In the genomic region with DNA sequence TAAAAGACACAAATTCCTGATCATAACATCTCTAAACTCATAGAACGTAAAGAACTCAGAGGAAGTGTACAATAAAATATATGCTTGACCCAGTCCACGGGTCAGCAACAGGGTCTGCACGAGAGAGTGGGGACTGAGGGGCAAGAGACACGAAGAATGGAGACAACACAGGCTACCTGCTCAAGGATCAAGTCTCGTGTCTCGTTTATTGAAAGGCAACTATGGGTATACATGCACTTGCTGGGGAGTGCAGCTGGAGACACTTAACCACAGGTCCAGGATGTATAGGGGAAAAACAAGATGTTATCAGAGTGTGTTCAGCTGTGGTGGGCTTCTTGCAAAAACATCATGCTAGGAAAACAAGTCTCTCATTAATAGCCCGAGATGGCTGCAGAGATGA, we compare ENCODE assay signal across 15 mouse cellular contexts. TPM values are rescaled to one million over a fixed set of nuclear protein-coding genes. Genes with fewer than 3 reads are reported as not detected.
DNase-seq lines count a peak whose midpoint lies in the region; TF ChIP-seq lines count a peak whose summit lies in the region.
"Not testable (repeated sequence)": the region's sequence is repeated elsewhere in the genome, so short reads cannot be mapped to it uniquely, and the experiment has no call there.
"Had no signal": no experiment of that assay in that cellular context is flagged by ENCODE, and none has a peak within 500 bp of the region (broad histone marks: within the 10 kb centered on the region; RNA-seq: fewer than 3 reads in every experiment).

No protein-coding gene starts in this region.

- H3K27ac ChIP-seq in thymus, adult 2 months (ENCODE audit: control insufficient read depth, insufficient read depth, low read length): peak overlapping the region; percentile 94

- peaks cover 23% of the 10 kb centered on the region for H3K4me1 ChIP-seq in thymus, adult 2 months (replicated peaks; ENCODE audit: control insufficient read depth, insufficient read depth, low read length)

- H3K4me3 ChIP-seq in thymus, adult 2 months (ENCODE audit: control insufficient read depth, insufficient read depth, low read length): not testable (repeated sequence)

- H3K36me3 ChIP-seq in thymus, adult 2 months (ENCODE audit: control insufficient read depth, insufficient read depth, low read length): not testable (repeated sequence)

- not testable (repeated sequence) for H3K27me3 ChIP-seq in thymus, adult 2 months (ENCODE audit: control insufficient read depth, insufficient read depth, low read length)

- TF ChIP-seq CTCF in thymus, adult 2 months (IDR thresholded peaks at IDR 0.05; ENCODE audit: borderline replicate concordance, control insufficient read depth, extremely low read depth, insufficient read depth, low read length, poor library complexity): not testable (repeated sequence)

- WGBS in thymus, adult 2 months: 19% methylated on average over 7 of the region's 7 CpGs

- DNase-seq in heart, adult 11 months: peak; percentile 41
- DNase-seq in thymus, adult 2 months: peak; percentile 35
- peak; percentile 28 to 46 for DNase-seq in thymus, postnatal 10 days (ENCODE audit: low spot score in 2 of 2)
- DNase-seq in thymus, postnatal 25 days: peak; percentile 52
- DNase-seq in thymus, postnatal 4 days: peak; percentile 52

- TF ChIP-seq POLR2A in thymus, adult 2 months (IDR thresholded peaks at IDR 0.05; ENCODE audit: control insufficient read depth, extremely low read depth, insufficient read depth, low read length, poor library complexity): not testable (repeated sequence)

RNA-seq across cellular contexts. Expression of gene Rgsl1, which starts 8.8 kb away (rescaled TPM):
- polyA plus RNA-seq in thymus, adult 2 months (2012; rRNA removed): 0.36 and 0.41 TPM in 2 replicates
- polyA plus RNA-seq: activated CD4-positive, CD25-positive, alpha-beta regulatory T cell, adult 4 months; C2C12; forebrain, embryonic 11.5 days had no signal

RNA-seq across cellular contexts. Expression of gene Teddm1b, which starts 21.4 kb away (rescaled TPM):
- 0.19 and 0.26 TPM in 2 replicates for polyA plus RNA-seq in thymus, adult 2 months (2012; rRNA removed)
- polyA plus RNA-seq: cerebellum, adult 2 months; cortical plate, adult 2 months had no signal

RNA-seq across cellular contexts. Expression of gene Teddm1a, which starts 38.8 kb away (rescaled TPM):
- not detected in 2 replicates for polyA plus RNA-seq in thymus, adult 2 months (2012; rRNA removed)
- polyA plus RNA-seq: C2C12; cerebellum, adult 2 months; cortical plate, adult 2 months; embryonic facial prominence, embryonic 10.5 days; embryonic facial prominence, embryonic 12.5 days; embryonic facial prominence, embryonic 14.5 days; forebrain, embryonic 11.5 days; forebrain, embryonic 13.5 days; forebrain, embryonic 15.5 days had no signal

RNA-seq across cellular contexts. Expression of gene Glul, which starts 47.0 kb away (rescaled TPM):
- 153 and 200 TPM in 2 replicates for polyA plus RNA-seq in thymus, adult 2 months (2012; rRNA removed)

RNA-seq across cellular contexts. Expression of gene Teddm2, which starts 47.3 kb away (rescaled TPM):
- 0.57 and 0.93 TPM in 2 replicates for polyA plus RNA-seq in thymus, adult 2 months (2012; rRNA removed)
